Mouse (Mus musculus) G1E (cell line): ENCODE results near the gene Myrf. TPM values are rescaled to one million over a fixed set of nuclear protein-coding genes. Genes with fewer than 3 reads are reported as not detected.

ENCODE experiments used
- ATAC-seq: 2 replicates; pipeline ENCODE4 v1.8.0; 2016; ENCODE audit warnings: mild to moderate bottlenecking; ENCODE audit not compliant: insufficient number of reproducible peaks, poor library complexity, low FRiP score, severe bottlenecking; ENCODE audit errors: extremely low read depth
- DNase-seq: peaks from one replicate; pipeline ENCODE4 v3.0.0; 2012; ENCODE audit warnings: low spot score
- H3K27me3 ChIP-seq: 2 replicates; pipeline ENCODE4 v1.6.1; 2012; ENCODE audit warnings: mild to moderate bottlenecking, low read length, inconsistent platforms; ENCODE audit not compliant: insufficient read depth
- H3K36me3 ChIP-seq: replicated peaks from 2 replicates; pipeline ENCODE3; 2012; ENCODE audit warnings: mild to moderate bottlenecking, inconsistent platforms
- H3K4me1 ChIP-seq: 2 replicates; pipeline ENCODE4 v1.6.1; 2012; ENCODE audit warnings: low read depth, low read length, inconsistent platforms, mixed read lengths; ENCODE audit not compliant: insufficient read depth
- H3K4me3 ChIP-seq: 2 replicates; pipeline ENCODE4 v1.5.1; 2012; ENCODE audit warnings: low read depth, mild to moderate bottlenecking, inconsistent platforms, low read length, moderate library complexity, mixed read lengths
- H3K9me3 ChIP-seq: replicated peaks from 2 replicates; pipeline ENCODE4 v1.6.1; 2012; ENCODE audit warnings: inconsistent platforms
- CTCF ChIP-seq: IDR thresholded peaks from 2 replicates; pipeline ENCODE4 v1.5.1; 2012; ENCODE audit warnings: low read depth, low read length, inconsistent platforms, mixed read lengths
- GATA1 ChIP-seq: IDR thresholded peaks from 2 replicates; pipeline ENCODE4 v1.6.1; 2012; ENCODE audit warnings: borderline replicate concordance, low read length, inconsistent platforms, mixed read lengths
- GATA2 ChIP-seq: IDR thresholded peaks from 2 replicates; pipeline ENCODE4 v1.6.1; 2012; ENCODE audit warnings: low read depth, low read length, inconsistent platforms, borderline replicate concordance
- POLR2AphosphoS5 ChIP-seq: IDR thresholded peaks from 2 replicates; pipeline ENCODE4 v1.6.1; 2012; ENCODE audit warnings: low read depth, low read length, inconsistent platforms; ENCODE audit not compliant: insufficient replicate concordance
- TAL1 ChIP-seq: conservative IDR thresholded peaks from 2 replicates; pipeline ENCODE4 v1.6.1; 2012; ENCODE audit warnings: low read depth, low read length, inconsistent platforms, mixed read lengths
- polyA plus RNA-seq: library from polyadenylated mRNA; stranded (reverse); fragments of >175 nt; gene quantifications from 2 replicates; pipeline ENCODE4 v1.2.3, GENCODE M21; 2012
- total RNA-seq, 2 experiments: library from RNA; stranded (forward) in 1 of 2; stranded (reverse) in 1 of 2; fragments of 200-1000 nt in 1 of 2; fragments of >200 nt in 1 of 2; fragmentation: Nextera tagmentation in 1 of 2; gene quantifications; 2 replicates each; pipeline ENCODE4 v1.2.3; 2014 to 2017

The Myrf gene
- total and polyA plus RNA-seq, 3 experiments: 0.22 TPM; not detected in 2

DNA sequence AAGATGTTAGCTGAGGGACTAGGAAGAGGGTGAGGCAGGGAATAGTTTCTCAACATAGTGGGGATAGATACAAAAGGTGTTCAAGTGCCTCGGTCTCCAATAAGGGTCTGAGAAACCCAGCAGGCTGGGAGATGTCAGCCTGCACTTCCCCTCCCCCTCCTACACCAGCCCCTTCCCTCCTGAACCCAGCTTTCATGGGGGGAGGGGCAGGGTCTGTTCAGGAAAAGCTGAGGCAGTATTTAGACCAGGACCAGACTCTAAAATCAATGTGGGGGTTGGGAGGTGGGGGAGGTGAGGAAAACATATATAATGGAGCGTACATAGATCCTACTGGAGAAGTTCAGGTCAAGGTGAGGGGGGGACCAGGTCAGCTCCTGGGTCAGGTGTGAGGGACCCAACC is 1.1 kb downstream of the Myrf start:
- ATAC-seq (no peak), DNase-seq (no peak)
- H3K9me3 ChIP-seq: peaks cover 3% of the 10 kb centered on the region; the same call in 1 of the 2 replicates
- TF ChIP-seq GATA2: no peak
- TF ChIP-seq TAL1: no peak
- TF ChIP-seq GATA1: no peak
- TF ChIP-seq POLR2AphosphoS5: no peak
- no peak for TF ChIP-seq CTCF
- peaks cover 56% of the 10 kb centered on the region for H3K27me3 ChIP-seq
- H3K36me3 ChIP-seq: no peaks in the 10 kb centered on the region
- H3K4me1 ChIP-seq: 0 out of 2 replicates have a peak, but pooled peaks cover 6% of the 10 kb centered on the region
- no peak overlapping the region for H3K4me3 ChIP-seq

DNA sequence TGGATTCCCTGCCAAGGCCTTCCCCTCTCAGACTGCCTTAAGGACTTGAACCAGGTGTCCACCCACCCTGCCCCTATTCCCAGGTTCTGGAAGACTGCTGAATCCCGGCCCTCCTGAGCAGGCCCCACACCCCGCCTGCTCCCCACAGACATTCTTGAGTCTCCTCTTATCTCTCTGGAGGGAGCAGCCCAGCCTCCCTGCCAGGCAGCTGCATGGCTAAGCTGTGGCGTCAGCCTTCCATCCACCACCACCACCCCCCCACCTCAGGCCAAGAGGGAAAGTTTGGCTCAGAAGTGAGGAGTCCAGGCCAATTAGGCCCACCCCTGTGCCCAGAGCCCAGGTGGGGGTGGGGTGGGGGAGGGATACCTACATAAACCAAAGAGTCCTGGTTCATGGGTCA is 2.1 kb downstream of the Myrf start:
- TF ChIP-seq GATA1 (no peak), TAL1 (no peak), POLR2AphosphoS5 (no peak), CTCF (no peak), GATA2 (no peak)
- ATAC-seq: no peak
- Histone ChIP-seq H3K9me3 (peaks cover 3% of the 10 kb centered on the region; the same call in 1 of the 2 replicates), H3K27me3 (peaks cover 58% of the 10 kb centered on the region), H3K36me3 (no peaks in the 10 kb centered on the region), H3K4me1 (0 out of 2 replicates have a peak, but pooled peaks cover 6% of the 10 kb centered on the region), H3K4me3 (no peak overlapping the region)
- DNase-seq: no peak

DNA sequence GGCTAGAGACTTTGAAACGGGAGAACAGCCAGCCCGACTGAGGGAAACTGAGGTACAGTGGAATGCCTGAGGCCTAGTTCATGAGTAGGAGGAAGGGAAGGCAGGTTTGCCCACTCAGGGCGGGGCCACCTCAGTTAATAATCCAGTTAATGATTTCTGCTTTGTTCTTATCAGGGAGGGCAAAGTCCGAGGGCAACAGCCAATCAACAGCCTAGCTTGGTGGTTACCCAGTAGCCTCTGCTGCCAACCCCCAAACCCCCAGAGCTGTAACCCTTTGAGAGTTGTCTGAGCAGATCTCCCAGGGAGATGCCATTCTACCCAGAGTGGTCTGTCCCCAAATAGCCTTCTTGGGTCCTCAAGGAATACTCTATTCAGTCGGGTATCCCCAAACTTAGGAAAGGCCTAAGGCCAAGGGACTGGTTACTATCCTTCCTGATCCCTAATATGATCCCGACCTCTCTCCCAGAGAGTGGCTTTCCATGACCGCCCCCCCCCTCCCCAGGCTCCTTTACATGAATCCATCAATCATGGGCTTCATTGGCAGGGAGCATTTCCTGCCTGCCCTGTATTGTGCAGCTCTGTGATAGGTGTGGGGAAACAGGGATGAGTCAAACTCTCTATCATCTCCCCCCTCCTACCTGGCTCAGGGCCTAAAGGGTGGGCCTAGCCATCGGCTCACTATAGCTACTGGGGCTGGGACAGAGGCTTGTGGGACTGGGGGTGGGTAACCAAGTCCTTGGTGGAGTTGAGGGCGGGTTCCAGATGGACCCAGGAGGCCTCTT is 4.6 kb downstream of the Myrf start:
- Histone ChIP-seq H3K27me3 (peaks cover 68% of the 10 kb centered on the region), H3K4me1 (0 out of 2 replicates have a peak, but pooled peaks cover 6% of the 10 kb centered on the region), H3K36me3 (no peaks in the 10 kb centered on the region), H3K9me3 (peaks cover 3% of the 10 kb centered on the region; the same call in 1 of the 2 replicates), H3K4me3 (no peak overlapping the region)
- TF ChIP-seq POLR2AphosphoS5 (no peak), TAL1 (no peak), GATA2 (no peak), CTCF (no peak), GATA1 (no peak)
- ATAC-seq: no peak
- no peak for DNase-seq

DNA sequence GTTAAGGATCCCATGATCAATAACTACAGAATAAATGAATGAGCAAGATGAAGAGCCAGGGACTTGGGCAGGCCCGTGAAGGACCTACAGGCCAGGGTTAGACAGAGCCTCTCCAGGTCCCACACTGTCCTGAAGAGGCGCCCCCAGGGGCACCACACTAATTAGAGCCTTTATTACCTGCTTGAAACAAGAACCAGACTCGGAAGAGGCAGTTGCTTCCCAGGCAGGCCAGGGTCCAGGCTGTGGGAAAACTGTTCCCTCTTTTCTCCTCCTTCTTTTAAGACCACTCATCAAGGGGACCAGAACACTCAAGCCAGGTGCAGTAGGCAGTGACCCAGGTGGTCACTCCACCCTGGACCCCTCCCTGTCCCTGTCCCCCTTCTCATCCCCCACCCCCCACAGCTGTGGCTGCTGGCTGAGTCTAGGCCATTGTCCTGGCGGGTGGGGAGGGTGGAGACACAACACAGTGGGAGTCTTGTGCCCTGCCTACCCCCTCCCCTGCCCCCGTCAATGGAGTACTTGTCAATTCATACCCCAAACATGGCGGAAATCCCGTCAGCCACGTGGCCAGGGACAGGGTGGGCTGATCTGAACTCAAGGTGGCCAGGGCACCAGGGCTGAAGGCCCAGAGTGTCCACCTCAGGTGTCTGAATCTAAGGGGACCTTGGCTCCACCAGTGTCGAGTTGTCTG is 8.1 kb downstream of the Myrf start:
- Histone ChIP-seq H3K27me3 (peaks cover 82% of the 10 kb centered on the region), H3K4me3 (no peak overlapping the region), H3K9me3 (no peaks in the 10 kb centered on the region), H3K36me3 (no peaks in the 10 kb centered on the region), H3K4me1 (no peaks in the 10 kb centered on the region)
- TF ChIP-seq POLR2AphosphoS5 (no peak), CTCF (no peak), TAL1 (no peak), GATA1 (no peak), GATA2 (no peak)
- ATAC-seq: no peak
- DNase-seq: no peak

DNA sequence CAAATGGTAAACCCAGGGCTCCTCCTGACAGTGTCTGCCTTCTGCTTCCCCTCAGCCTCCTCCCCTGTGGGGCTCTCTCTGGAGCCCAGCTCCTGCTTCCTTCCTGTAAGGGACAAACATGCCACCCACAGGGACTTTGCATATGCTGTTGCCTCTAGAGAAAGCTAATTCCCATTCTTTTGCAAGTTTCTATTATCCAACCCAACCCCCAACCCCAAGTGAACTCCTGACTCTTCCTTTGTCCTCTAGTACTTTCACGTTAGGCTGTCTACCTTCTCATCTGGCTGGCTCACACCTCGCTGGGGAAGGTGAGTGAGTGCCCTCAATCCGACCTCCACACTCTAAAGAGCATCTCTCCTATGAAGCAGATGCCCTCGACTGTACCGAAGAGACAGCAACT is 8.7 kb downstream of the Myrf start:
- Histone ChIP-seq H3K4me1 (no peaks in the 10 kb centered on the region), H3K4me3 (no peak overlapping the region), H3K27me3 (peaks cover 87% of the 10 kb centered on the region), H3K9me3 (no peaks in the 10 kb centered on the region), H3K36me3 (no peaks in the 10 kb centered on the region)
- DNase-seq: no peak
- no peak for ATAC-seq
- TF ChIP-seq TAL1: no peak
- no peak for TF ChIP-seq GATA2
- TF ChIP-seq CTCF: no peak
- TF ChIP-seq POLR2AphosphoS5: no peak
- no peak for TF ChIP-seq GATA1

DNA sequence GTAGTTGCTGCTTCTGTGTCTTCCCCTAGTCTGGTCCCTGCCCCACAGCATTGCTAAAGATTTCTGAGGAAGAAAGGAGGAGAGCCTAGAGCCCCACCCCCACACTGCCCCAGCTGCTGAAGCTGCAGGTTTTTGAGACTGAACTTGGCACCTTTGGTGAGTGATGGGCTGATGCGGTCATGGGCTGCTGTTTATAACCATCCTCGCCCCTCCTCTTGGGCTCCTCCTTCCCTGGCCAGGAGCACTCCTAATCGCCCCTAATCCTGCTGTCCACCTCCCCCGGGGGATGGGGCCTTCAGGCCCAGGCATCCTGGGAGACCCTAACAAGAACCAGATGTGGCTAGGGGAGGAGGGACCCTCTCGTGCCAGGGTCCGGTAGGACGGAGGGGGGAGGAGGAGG is 9.5 kb downstream of the Myrf start:
- no peaks in the 10 kb centered on the region for H3K36me3 ChIP-seq
- no peak for ATAC-seq
- no peak for DNase-seq
- peaks cover 84% of the 10 kb centered on the region for H3K27me3 ChIP-seq
- no peaks in the 10 kb centered on the region for H3K9me3 ChIP-seq
- no peak overlapping the region for H3K4me3 ChIP-seq
- TF ChIP-seq CTCF (no peak), TAL1 (no peak), GATA2 (no peak), POLR2AphosphoS5 (no peak)
- H3K4me1 ChIP-seq: no peaks in the 10 kb centered on the region
